Mouse (Mus musculus): ENCODE measurements around the gene Polr3h. TPM values are rescaled to one million over a fixed set of nuclear protein-coding genes. Genes with fewer than 3 reads are reported as not detected.

Gene Polr3h
- total and polyA plus RNA-seq, 3 experiments: 40.5 to 224 (median 59.3) TPM

DNA sequence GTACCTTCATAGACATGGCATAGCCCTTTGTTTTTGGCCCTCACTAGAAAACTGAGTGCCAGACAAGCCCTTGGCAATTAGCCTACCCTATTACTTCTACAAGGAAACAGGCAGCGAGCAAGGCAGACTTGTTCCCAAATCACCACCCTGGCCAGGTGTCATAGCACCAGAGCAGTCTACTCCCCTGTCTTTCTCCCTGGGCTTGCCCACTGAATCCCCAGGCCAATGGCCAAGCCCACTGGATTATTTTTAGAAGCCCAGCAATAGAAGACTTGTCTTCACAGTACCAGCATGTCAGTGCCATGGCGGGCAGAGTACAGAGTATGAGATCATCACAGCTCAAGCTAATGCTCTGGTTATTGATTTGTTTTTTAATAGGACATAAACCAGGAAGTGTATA, 27.3 kb downstream of the Polr3h start:
- Histone ChIP-seq H3K79me2 (replicated peaks; ENCODE audit: control insufficient read depth, extremely low read depth, insufficient read depth, poor library complexity, severe bottlenecking) (no peaks in the 10 kb centered on the region), H3K9ac (ENCODE audit: insufficient read depth, low read depth) (no peak overlapping the region), H3K4me3 (replicated peaks in 1 of 3; ENCODE audit: low read depth in 2 of 3, low read length in 2 of 3, poor library complexity in 1 of 3) (no peak overlapping the region), H3K27ac (ENCODE audit: insufficient read depth, low read depth) (no peak overlapping the region), H3K4me2 (ENCODE audit: insufficient read depth, low read depth, poor library complexity, severe bottlenecking) (no peak overlapping the region), H3K4me1 (ENCODE audit: control insufficient read depth in 1 of 2, insufficient read depth in 2 of 2) (no peaks in the 10 kb centered on the region), H3K27me3 (replicated peaks) (no peaks in the 10 kb centered on the region), H3K9me3 (replicated peaks; ENCODE audit: low read length) (no peaks in the 10 kb centered on the region), H3K36me3 (replicated peaks in 1 of 2; ENCODE audit: control insufficient read depth in 1 of 2, insufficient read depth in 1 of 2, low read length in 1 of 2) (peaks cover 77 to 94% of the 10 kb centered on the region in 2 experiments)
- dilution Hi-C loops (cut with MboI; ENCODE audit: extremely low pct_ligation_motif_present, extremely low pct_unique_long_range_greater_than_20kb, low sequenced_read_pairs) (no loop called here), in situ Hi-C loops (cut with MboI; ENCODE audit: low pct_ligation_motif_present, low pct_unique_long_range_greater_than_20kb, low sequenced_read_pairs) (no loop called here)
- DNase-seq (ENCODE audit: extremely low read depth): no peak
- TF ChIP-seq ZMIZ1 (IDR thresholded peaks at IDR 0.05; ENCODE audit: low read depth, low read length) (no peak), CHD1 (IDR thresholded peaks at IDR 0.05; ENCODE audit: low read depth, low read length) (no peak), USF2 (conservative IDR thresholded peaks at IDR 0.05; ENCODE audit: low read depth, low read length) (no peak), JUN (IDR thresholded peaks at IDR 0.05; ENCODE audit: insufficient read depth, low read depth, low read length) (no peak), SIN3A (IDR thresholded peaks at IDR 0.05; ENCODE audit: low read length) (no peak), POLR2A (IDR thresholded peaks at IDR 0.05; ENCODE audit: low read depth, low read length) (no peak), ZNF384 (IDR thresholded peaks at IDR 0.05; ENCODE audit: low read depth, low read length) (no peak), ELF1 (IDR thresholded peaks at IDR 0.05; ENCODE audit: low read depth, low read length) (no peak), UBTF (IDR thresholded peaks at IDR 0.05; ENCODE audit: low read depth, low read length) (no peak), NELFE (IDR thresholded peaks at IDR 0.05; ENCODE audit: low read depth, low read length) (no peak), MAFK (IDR thresholded peaks at IDR 0.05; ENCODE audit: insufficient replicate concordance, low read length) (no peak), TCF12 (IDR thresholded peaks at IDR 0.05; ENCODE audit: low read depth, low read length) (no peak), KAT2A (IDR thresholded peaks at IDR 0.05; ENCODE audit: insufficient replicate concordance, low read length) (no peak), E2F4 (IDR thresholded peaks at IDR 0.05; ENCODE audit: insufficient replicate concordance, low read depth, low read length) (no peak), CTCF (conservative IDR thresholded peaks at IDR 0.05 in 1 of 2, IDR thresholded peaks at IDR 0.05 in 1 of 2; ENCODE audit: low read depth in 2 of 2, low read length in 2 of 2) (no peak), ZKSCAN1 (IDR thresholded peaks at IDR 0.05; ENCODE audit: borderline replicate concordance, low read depth, low read length) (no peak), USF1 (IDR thresholded peaks at IDR 0.05; ENCODE audit: low read depth, low read length) (no peak), BHLHE40 (IDR thresholded peaks at IDR 0.05; ENCODE audit: low read depth, low read length) (no peak), ZC3H11A (IDR thresholded peaks at IDR 0.05; ENCODE audit: low read depth, low read length) (no peak), EP300 (IDR thresholded peaks at IDR 0.05; ENCODE audit: low read length) (no peak)

DNA sequence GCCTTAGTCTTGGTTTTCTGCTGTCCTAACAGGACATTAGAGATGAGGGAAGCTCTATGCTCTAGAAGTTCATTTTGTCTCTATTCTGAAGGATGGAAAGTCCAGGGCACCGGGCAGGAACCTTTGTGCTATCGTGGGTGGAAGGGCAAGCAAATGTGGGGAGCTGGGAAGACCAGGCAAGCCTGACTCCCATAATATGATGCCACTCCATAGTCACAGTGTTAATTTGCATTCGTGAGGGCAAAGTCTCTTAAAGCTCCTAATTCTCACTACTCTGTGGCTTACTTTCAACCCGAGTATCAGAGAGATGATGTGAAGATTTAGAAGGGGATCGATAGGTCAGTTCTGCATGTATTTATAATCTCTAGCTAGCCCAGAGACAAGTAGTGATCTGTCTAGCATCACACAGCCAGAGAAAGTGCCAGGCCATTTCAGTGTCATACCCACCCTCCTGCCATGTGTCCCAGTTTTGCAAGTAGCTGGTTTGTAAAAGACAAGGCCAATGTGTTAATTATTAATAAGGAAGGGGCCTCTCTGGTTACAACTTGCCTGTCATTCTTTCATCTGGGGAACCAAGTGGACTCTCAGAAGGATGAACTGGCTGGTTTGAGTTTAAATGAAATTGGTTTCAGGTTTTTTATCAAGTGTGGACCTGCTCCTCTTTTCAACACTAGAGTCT, 28.3 kb downstream of the Polr3h start:
- in situ Hi-C loops (cut with MboI; ENCODE audit: low pct_ligation_motif_present, low pct_unique_long_range_greater_than_20kb, low sequenced_read_pairs) (no loop called here), dilution Hi-C loops (cut with MboI; ENCODE audit: extremely low pct_ligation_motif_present, extremely low pct_unique_long_range_greater_than_20kb, low sequenced_read_pairs) (no loop called here)
- Histone ChIP-seq H3K27ac (ENCODE audit: insufficient read depth, low read depth) (no peak overlapping the region), H3K79me2 (replicated peaks; ENCODE audit: control insufficient read depth, extremely low read depth, insufficient read depth, poor library complexity, severe bottlenecking) (no peaks in the 10 kb centered on the region), H3K4me2 (ENCODE audit: insufficient read depth, low read depth, poor library complexity, severe bottlenecking) (no peak overlapping the region), H3K36me3 (replicated peaks in 1 of 2; ENCODE audit: control insufficient read depth in 1 of 2, insufficient read depth in 1 of 2, low read length in 1 of 2) (peaks cover 68 to 90% of the 10 kb centered on the region in 2 experiments), H3K9me3 (replicated peaks; ENCODE audit: low read length) (no peaks in the 10 kb centered on the region), H3K9ac (ENCODE audit: insufficient read depth, low read depth) (no peak overlapping the region), H3K27me3 (replicated peaks) (no peaks in the 10 kb centered on the region), H3K4me1 (ENCODE audit: control insufficient read depth in 1 of 2, insufficient read depth in 2 of 2) (peaks cover 0 to 4% of the 10 kb centered on the region in 2 experiments; a peak in 2 of 4 replicates), H3K4me3 (replicated peaks in 1 of 3; ENCODE audit: low read depth in 2 of 3, low read length in 2 of 3, poor library complexity in 1 of 3) (no peak overlapping the region)
- no peak for TF ChIP-seq TCF12 (IDR thresholded peaks at IDR 0.05; ENCODE audit: low read depth, low read length)
- TF ChIP-seq IRF4 (IDR thresholded peaks at IDR 0.05; ENCODE audit: low read depth, low read length): no peak
- no peak for TF ChIP-seq MAFK (IDR thresholded peaks at IDR 0.05; ENCODE audit: insufficient replicate concordance, low read length)
- TF ChIP-seq ZC3H11A (IDR thresholded peaks at IDR 0.05; ENCODE audit: low read depth, low read length): no peak
- no peak for TF ChIP-seq RCOR1 (conservative IDR thresholded peaks at IDR 0.05; ENCODE audit: low read depth, low read length)
- TF ChIP-seq EP300 (IDR thresholded peaks at IDR 0.05; ENCODE audit: low read length): no peak
- no peak for TF ChIP-seq USF1 (IDR thresholded peaks at IDR 0.05; ENCODE audit: low read depth, low read length)
- no peak for TF ChIP-seq CHD2 (IDR thresholded peaks at IDR 0.05; ENCODE audit: low read length)
- TF ChIP-seq ZMIZ1 (IDR thresholded peaks at IDR 0.05; ENCODE audit: low read depth, low read length): no peak
- TF ChIP-seq SIN3A (IDR thresholded peaks at IDR 0.05; ENCODE audit: low read length): no peak
- no peak for DNase-seq (ENCODE audit: extremely low read depth)

Data from CH12.LX (cell line).